Mouse (Mus musculus) erythroblast, embryonic 14.5 days (primary cell): Measurements from ENCODE around the gene Ralgps2.

Source experiments
- GATA1 ChIP-seq: IDR thresholded peaks from 2 replicates; pipeline ENCODE4 v1.6.1; 2012; ENCODE audit warnings: low read length, inconsistent platforms, mixed read lengths
- TAL1 ChIP-seq: IDR thresholded peaks from 3 replicates; pipeline ENCODE4 v1.6.1; 2012; ENCODE audit warnings: low read length, inconsistent platforms, mixed read lengths

GRCm38 (mm10) chr1:156838695-156839094, 100.7 kb downstream of the Ralgps2 start:
- no peak for TF ChIP-seq GATA1
- TF ChIP-seq TAL1, result no peak
